Mouse (Mus musculus): ENCODE results near the gene Mrpl53. TPM values are rescaled to one million over a fixed set of nuclear protein-coding genes. Genes with fewer than 3 reads are reported as not detected.
A peak's percentile ranks its signal among the peaks of the same experiment; 100 is the strongest.

Mrpl53 gene
- polyA plus RNA-seq, 2 experiments, result 101 to 124 TPM

DNA sequence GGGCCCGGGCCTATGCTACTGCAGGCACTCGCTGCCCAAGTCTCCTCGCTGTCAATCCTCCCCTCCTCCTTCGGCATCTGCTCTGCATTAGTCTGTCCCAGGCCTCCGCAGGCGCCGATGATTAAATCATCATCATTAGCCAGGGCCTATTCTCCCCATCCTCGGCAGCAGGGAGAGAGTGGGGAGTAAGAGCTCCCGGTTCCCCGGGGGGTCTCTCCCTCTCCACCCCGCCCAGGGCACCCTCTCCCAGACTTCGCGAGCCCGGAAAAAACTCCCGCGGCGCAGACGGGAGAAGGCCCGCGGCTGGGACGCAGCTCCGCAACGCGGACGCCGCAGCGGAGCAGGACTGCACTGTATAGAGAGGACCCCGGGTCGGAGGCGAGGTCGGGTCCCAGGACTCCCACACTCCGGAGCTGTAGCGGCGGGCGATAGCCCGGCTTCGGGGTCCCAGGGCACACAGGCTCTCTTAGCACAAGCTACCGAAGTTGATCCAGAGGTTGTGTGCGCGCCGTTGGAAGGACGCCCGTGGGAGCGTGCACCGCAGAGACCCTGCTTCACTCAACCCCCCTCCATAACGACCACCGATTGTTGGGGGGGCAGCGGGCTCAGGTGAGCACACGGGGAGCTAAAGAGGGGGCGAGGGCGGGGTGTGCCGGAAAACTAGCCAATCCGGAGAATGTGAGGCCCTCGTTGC is 31.1 kb upstream of the Mrpl53 start, which contains the start of gene Pcgf1:
Pcgf1 (plus strand) TSS at position 240 of the 694 bp plus-strand sequence.
- Histone ChIP-seq H3K27me3 (ENCODE audit: control insufficient read depth, insufficient read depth, low read length) (peaks cover 24% of the 10 kb centered on the region), H3K9ac (ENCODE audit: low read depth, low read length, severe bottlenecking) (peak within 1 kb of the TSS; percentile 73), H3K27ac (replicated peaks; ENCODE audit: low read depth, low read length) (peak within 1 kb of the TSS; percentile 82), H3K36me3 (ENCODE audit: control insufficient read depth, insufficient read depth, low read length) (peaks cover 26% of the 10 kb centered on the region), H3K4me2 (replicated peaks; ENCODE audit: low read depth, low read length, severe bottlenecking) (peak within 1 kb of the TSS; percentile 98), H3K4me3 (replicated peaks; ENCODE audit: low read length) (peak within 1 kb of the TSS; percentile 78), H3K4me1 (ENCODE audit: control insufficient read depth, insufficient read depth, low read length) (0 out of 2 replicates have a peak, but pooled peaks cover 5% of the 10 kb centered on the region), H3K9me3 (ENCODE audit: control insufficient read depth, low read length) (no peaks in the 10 kb centered on the region)
- no peak for TF ChIP-seq POLR2A (IDR thresholded peaks at IDR 0.05; ENCODE audit: borderline replicate concordance, extremely low read depth, insufficient read depth, insufficient read length)
- ATAC-seq (ENCODE audit: low FRiP score, low read depth) (peak; percentile 59), DNase-seq (ENCODE audit: low spot score) (peak; percentile 97)
- under 1% methylated on average over 43 of the region's 54 CpGs for WGBS

DNA sequence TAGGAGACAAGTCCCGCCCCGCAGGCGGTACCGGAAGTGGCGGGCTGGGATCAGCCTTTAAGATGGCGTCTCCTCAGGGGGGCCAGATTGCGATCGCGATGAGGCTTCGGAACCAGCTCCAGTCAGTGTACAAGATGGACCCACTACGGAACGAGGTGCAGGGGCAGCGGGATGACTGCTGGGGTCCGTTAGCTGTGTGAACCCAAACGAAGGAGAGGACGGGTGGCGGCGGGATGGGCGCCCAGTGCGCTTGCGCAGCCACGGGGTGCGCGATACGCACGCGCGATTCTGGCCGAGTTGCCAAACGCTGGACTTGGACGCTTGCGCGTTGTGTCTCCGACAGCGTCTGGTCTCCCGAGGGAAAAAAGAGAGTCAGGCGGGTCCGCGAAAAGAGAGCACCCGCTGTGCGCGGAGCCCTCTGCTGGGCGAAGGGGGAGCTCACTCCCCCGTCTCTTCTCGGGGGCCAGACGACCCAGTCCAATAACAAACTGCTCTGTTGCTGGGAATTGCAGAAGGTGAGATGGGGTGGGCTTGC is 30.4 kb upstream of the Mrpl53 start:
- ATAC-seq (ENCODE audit: low FRiP score, low read depth) (peak; percentile 95), DNase-seq (ENCODE audit: low spot score) (peak; percentile 88)
- H3K9me3 ChIP-seq (ENCODE audit: control insufficient read depth, low read length), result no peaks in the 10 kb centered on the region
- WGBS, result under 1% methylated on average over 46 of the region's 46 CpGs
- peak overlapping the region; percentile 78 for H3K4me3 ChIP-seq (replicated peaks; ENCODE audit: low read length)
- H3K27ac ChIP-seq (replicated peaks; ENCODE audit: low read depth, low read length), result peak overlapping the region; percentile 82
- peak; percentile 28; the same call in 1 of the 2 replicates for TF ChIP-seq POLR2A (IDR thresholded peaks at IDR 0.05; ENCODE audit: borderline replicate concordance, extremely low read depth, insufficient read depth, insufficient read length)
- peaks cover 24% of the 10 kb centered on the region for H3K27me3 ChIP-seq (ENCODE audit: control insufficient read depth, insufficient read depth, low read length)
- H3K36me3 ChIP-seq (ENCODE audit: control insufficient read depth, insufficient read depth, low read length), result peaks cover 26% of the 10 kb centered on the region
- peak overlapping the region; percentile 75 for H3K4me2 ChIP-seq (replicated peaks; ENCODE audit: low read depth, low read length, severe bottlenecking)
- peak overlapping the region; percentile 73 for H3K9ac ChIP-seq (ENCODE audit: low read depth, low read length, severe bottlenecking)
- 0 out of 2 replicates have a peak, but pooled peaks cover 5% of the 10 kb centered on the region for H3K4me1 ChIP-seq (ENCODE audit: control insufficient read depth, insufficient read depth, low read length)

GRCm38 (mm10) chr6:83080210-83080609 is 28.6 kb upstream of the Mrpl53 start:
- WGBS, result 96% methylated on average over 5 of the region's 5 CpGs
- TF ChIP-seq POLR2A (IDR thresholded peaks at IDR 0.05; ENCODE audit: borderline replicate concordance, extremely low read depth, insufficient read depth, insufficient read length), result no peak
- DNase-seq (ENCODE audit: low spot score) (no peak), ATAC-seq (ENCODE audit: low FRiP score, low read depth) (no peak)
- Histone ChIP-seq H3K27me3 (ENCODE audit: control insufficient read depth, insufficient read depth, low read length) (peaks cover 28% of the 10 kb centered on the region), H3K4me3 (replicated peaks; ENCODE audit: low read length) (no peak overlapping the region), H3K27ac (replicated peaks; ENCODE audit: low read depth, low read length) (no peak overlapping the region), H3K4me1 (ENCODE audit: control insufficient read depth, insufficient read depth, low read length) (0 out of 2 replicates have a peak, but pooled peaks cover 5% of the 10 kb centered on the region), H3K9ac (ENCODE audit: low read depth, low read length, severe bottlenecking) (no peak overlapping the region), H3K36me3 (ENCODE audit: control insufficient read depth, insufficient read depth, low read length) (peaks cover 26% of the 10 kb centered on the region), H3K4me2 (replicated peaks; ENCODE audit: low read depth, low read length, severe bottlenecking) (no peak overlapping the region), H3K9me3 (ENCODE audit: control insufficient read depth, low read length) (no peaks in the 10 kb centered on the region)

DNA sequence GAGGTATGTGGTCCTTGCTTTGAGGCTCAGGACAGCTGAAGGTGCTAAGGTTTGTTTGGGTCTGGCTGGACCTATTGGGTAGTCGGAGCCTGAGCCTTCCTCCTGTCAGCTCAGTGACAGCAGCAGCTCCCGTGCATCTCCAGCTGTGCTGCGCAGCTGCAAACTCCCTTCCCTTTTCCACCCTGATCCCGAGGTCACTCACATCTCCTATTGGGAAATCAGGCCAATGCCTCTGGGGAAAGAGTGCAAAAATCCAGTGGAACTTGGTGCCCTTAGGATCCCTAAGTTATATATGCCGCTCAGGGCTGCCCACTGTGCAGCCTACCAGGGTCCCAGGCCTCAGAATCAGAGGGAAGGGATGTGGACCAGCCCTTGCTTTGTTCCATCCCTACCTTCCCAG is 25.3 kb upstream of the Mrpl53 start:
- Histone ChIP-seq H3K36me3 (ENCODE audit: control insufficient read depth, insufficient read depth, low read length) (peaks cover 26% of the 10 kb centered on the region), H3K9ac (ENCODE audit: low read depth, low read length, severe bottlenecking) (peak overlapping the region; percentile 2; the same call in 1 of the 2 replicates), H3K4me2 (replicated peaks; ENCODE audit: low read depth, low read length, severe bottlenecking) (no peak overlapping the region), H3K4me3 (replicated peaks; ENCODE audit: low read length) (no peak overlapping the region), H3K27me3 (ENCODE audit: control insufficient read depth, insufficient read depth, low read length) (peaks cover 52% of the 10 kb centered on the region), H3K4me1 (ENCODE audit: control insufficient read depth, insufficient read depth, low read length) (peaks cover 12% of the 10 kb centered on the region; the same call in 1 of the 2 replicates), H3K27ac (replicated peaks; ENCODE audit: low read depth, low read length) (no peak overlapping the region), H3K9me3 (ENCODE audit: control insufficient read depth, low read length) (no peaks in the 10 kb centered on the region)
- no peak for DNase-seq (ENCODE audit: low spot score)
- WGBS, result 29% methylated on average over 5 of the region's 5 CpGs
- TF ChIP-seq POLR2A (IDR thresholded peaks at IDR 0.05; ENCODE audit: borderline replicate concordance, extremely low read depth, insufficient read depth, insufficient read length), result no peak
- no peak for ATAC-seq (ENCODE audit: low FRiP score, low read depth)

GRCm38 (mm10) chr6:83084477-83084876 is 24.4 kb upstream of the Mrpl53 start:
- Histone ChIP-seq H3K4me2 (replicated peaks; ENCODE audit: low read depth, low read length, severe bottlenecking) (no peak overlapping the region), H3K9ac (ENCODE audit: low read depth, low read length, severe bottlenecking) (no peak overlapping the region)
- no peak for ATAC-seq (ENCODE audit: low FRiP score, low read depth)

More at GRCm38 (mm10) chr6:83084477-83084876, 24.4 kb upstream of the Mrpl53 start:
- peaks cover 8% of the 10 kb centered on the region; the same call in 1 of the 2 replicates for H3K4me1 ChIP-seq (ENCODE audit: control insufficient read depth, insufficient read depth, low read length)
- no peak overlapping the region for H3K4me3 ChIP-seq (replicated peaks; ENCODE audit: low read length)
- no peak for TF ChIP-seq POLR2A (IDR thresholded peaks at IDR 0.05; ENCODE audit: borderline replicate concordance, extremely low read depth, insufficient read depth, insufficient read length)
- DNase-seq (ENCODE audit: low spot score), result no peak
- H3K9me3 ChIP-seq (ENCODE audit: control insufficient read depth, low read length), result no peaks in the 10 kb centered on the region
- no peak overlapping the region for H3K27ac ChIP-seq (replicated peaks; ENCODE audit: low read depth, low read length)
- peaks cover 60% of the 10 kb centered on the region for H3K27me3 ChIP-seq (ENCODE audit: control insufficient read depth, insufficient read depth, low read length)
- peaks cover 26% of the 10 kb centered on the region for H3K36me3 ChIP-seq (ENCODE audit: control insufficient read depth, insufficient read depth, low read length)
- 6% methylated on average over 6 of the region's 6 CpGs for WGBS

Data from limb, embryonic 14.5 days (tissue).